Mouse (Mus musculus): Measurements from ENCODE around the gene Gm3739.
"Not testable (repeated sequence)": the region's sequence is repeated elsewhere in the genome, so short reads cannot be mapped to it uniquely, and the experiment has no call there.

Gene Gm3739

GRCm38 (mm10) chr14:7314661-7315060, at the start of gene Gm3739:
Gene Gm3739, minus strand, starts transcription at chr14:7315049.
- not testable (repeated sequence) for DNase-seq

- DNase-seq: not testable (repeated sequence)
Measured at GRCm38 (mm10) chr14:7332295-7332694, 17.4 kb upstream of the Gm3739 start, which contains the start of gene Gm5797. Gene Gm5797, minus strand, starts transcription at chr14:7332395.

- DNase-seq: peak; percentile 5
Measured at GRCm38 (mm10) chr14:7315093-7315492, 244 bp upstream of the Gm3739 start.

GRCm38 (mm10) chr14:7264614-7265013, 50.2 kb downstream of the Gm3739 start, which contains the start of gene Gm3727:
Gene Gm3727, minus strand, starts transcription at chr14:7264714.
- DNase-seq: not testable (repeated sequence)
